Mouse (Mus musculus): ENCODE measurements around the gene Gpr65.
"Not testable (repeated sequence)": the region's sequence is repeated elsewhere in the genome, so short reads cannot be mapped to it uniquely, and the experiment has no call there.

Gene Gpr65

GRCm38 (mm10) chr12:98268441-98269369, at the start of gene Gpr65:
Gene Gpr65, plus strand, starts transcription at chr12:98268635.
- no peak for DNase-seq (ENCODE audit: low read depth, low spot score)

GRCm38 (mm10) chr12:98223286-98223685, 45.1 kb upstream of the Gpr65 start:
- DNase-seq (ENCODE audit: low read depth, low spot score), result no peak

- DNase-seq (ENCODE audit: low read depth, low spot score), result no peak
Observed at GRCm38 (mm10) chr12:98227037-98227436, 41.4 kb upstream of the Gpr65 start.

- not testable (repeated sequence) for DNase-seq (ENCODE audit: low read depth, low spot score)
Observed at GRCm38 (mm10) chr12:98238478-98238877, 30.0 kb upstream of the Gpr65 start.

GRCm38 (mm10) chr12:98244161-98244560, 24.3 kb upstream of the Gpr65 start:
- no peak for DNase-seq (ENCODE audit: low read depth, low spot score)

- no peak for DNase-seq (ENCODE audit: low read depth, low spot score)
Observed at GRCm38 (mm10) chr12:98244865-98245264, 23.6 kb upstream of the Gpr65 start.

GRCm38 (mm10) chr12:98246835-98247234, 21.6 kb upstream of the Gpr65 start:
- no peak for DNase-seq (ENCODE audit: low read depth, low spot score)

GRCm38 (mm10) chr12:98249671-98250070, 18.8 kb upstream of the Gpr65 start:
- no peak for DNase-seq (ENCODE audit: low read depth, low spot score)

- no peak for DNase-seq (ENCODE audit: low read depth, low spot score)
Observed at GRCm38 (mm10) chr12:98250327-98250726, 18.1 kb upstream of the Gpr65 start.

GRCm38 (mm10) chr12:98252417-98252816, 16.0 kb upstream of the Gpr65 start:
- DNase-seq (ENCODE audit: low read depth, low spot score), result no peak

GRCm38 (mm10) chr12:98255373-98255995, 13.0 kb upstream of the Gpr65 start:
- no peak for DNase-seq (ENCODE audit: low read depth, low spot score)

- no peak for DNase-seq (ENCODE audit: low read depth, low spot score)
Observed at GRCm38 (mm10) chr12:98258371-98258844, 10.0 kb upstream of the Gpr65 start.

- peak; percentile 92 for DNase-seq (ENCODE audit: low read depth, low spot score)
Observed at GRCm38 (mm10) chr12:98258845-98259517, 9.5 kb upstream of the Gpr65 start, which contains the start of gene Galc. Gene Galc, minus strand, starts transcription at chr12:98259459.

- no peak for DNase-seq (ENCODE audit: low read depth, low spot score)
Observed at GRCm38 (mm10) chr12:98259518-98259852, 8.9 kb upstream of the Gpr65 start.

- DNase-seq (ENCODE audit: low read depth, low spot score), result no peak
Observed at GRCm38 (mm10) chr12:98265697-98266096, 2.7 kb upstream of the Gpr65 start.

GRCm38 (mm10) chr12:98269791-98270745, 1.6 kb downstream of the Gpr65 start:
- no peak for DNase-seq (ENCODE audit: low read depth, low spot score)

- DNase-seq (ENCODE audit: low read depth, low spot score), result no peak
Observed at GRCm38 (mm10) chr12:98270810-98271566, 2.6 kb downstream of the Gpr65 start.

- no peak for DNase-seq (ENCODE audit: low read depth, low spot score)
Observed at GRCm38 (mm10) chr12:98272433-98272832, 4.0 kb downstream of the Gpr65 start.

GRCm38 (mm10) chr12:98280530-98280929, 12.1 kb downstream of the Gpr65 start:
- peak; percentile 63 for DNase-seq (ENCODE audit: low read depth, low spot score)

GRCm38 (mm10) chr12:98280996-98281395, 12.6 kb downstream of the Gpr65 start:
- no peak for DNase-seq (ENCODE audit: low read depth, low spot score)

All from ZHBTc4 (cell line).